Mouse (Mus musculus) cerebellum, adult 18-20 months (tissue): ENCODE measurements around the gene Med27.

ENCODE experiments used
- DNase-seq, 2 experiments: peaks; one replicate each; pipeline ENCODE4 v3.0.0; 2021

The Med27 gene

DNA sequence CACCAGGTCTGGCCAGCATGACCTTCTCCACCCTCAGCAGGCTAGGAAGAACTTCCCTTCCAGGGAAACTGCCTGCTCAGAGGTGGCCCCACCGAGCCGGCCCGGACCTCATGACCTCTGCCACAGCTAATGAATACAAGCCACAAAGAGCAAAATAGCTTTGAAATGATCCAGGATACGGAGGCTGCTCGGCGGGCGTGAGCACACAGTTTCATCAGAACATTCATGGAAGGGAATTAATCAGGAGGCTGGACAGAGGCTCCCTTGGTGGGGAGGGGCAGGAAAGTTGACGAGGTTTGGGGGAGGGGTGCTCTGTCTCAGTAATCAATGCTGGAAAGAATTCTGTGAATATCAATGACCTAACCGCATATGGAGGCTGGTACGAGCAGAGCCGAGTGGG is 227.6 kb downstream of the Med27 start:
- DNase-seq = no peak
